Mouse (Mus musculus): Measurements from ENCODE around the gene Il23a.
A peak's percentile ranks its signal among the peaks of the same experiment; 100 is the strongest.
"Not testable (repeated sequence)": the region's sequence is repeated elsewhere in the genome, so short reads cannot be mapped to it uniquely, and the experiment has no call there.

The Il23a gene

DNA sequence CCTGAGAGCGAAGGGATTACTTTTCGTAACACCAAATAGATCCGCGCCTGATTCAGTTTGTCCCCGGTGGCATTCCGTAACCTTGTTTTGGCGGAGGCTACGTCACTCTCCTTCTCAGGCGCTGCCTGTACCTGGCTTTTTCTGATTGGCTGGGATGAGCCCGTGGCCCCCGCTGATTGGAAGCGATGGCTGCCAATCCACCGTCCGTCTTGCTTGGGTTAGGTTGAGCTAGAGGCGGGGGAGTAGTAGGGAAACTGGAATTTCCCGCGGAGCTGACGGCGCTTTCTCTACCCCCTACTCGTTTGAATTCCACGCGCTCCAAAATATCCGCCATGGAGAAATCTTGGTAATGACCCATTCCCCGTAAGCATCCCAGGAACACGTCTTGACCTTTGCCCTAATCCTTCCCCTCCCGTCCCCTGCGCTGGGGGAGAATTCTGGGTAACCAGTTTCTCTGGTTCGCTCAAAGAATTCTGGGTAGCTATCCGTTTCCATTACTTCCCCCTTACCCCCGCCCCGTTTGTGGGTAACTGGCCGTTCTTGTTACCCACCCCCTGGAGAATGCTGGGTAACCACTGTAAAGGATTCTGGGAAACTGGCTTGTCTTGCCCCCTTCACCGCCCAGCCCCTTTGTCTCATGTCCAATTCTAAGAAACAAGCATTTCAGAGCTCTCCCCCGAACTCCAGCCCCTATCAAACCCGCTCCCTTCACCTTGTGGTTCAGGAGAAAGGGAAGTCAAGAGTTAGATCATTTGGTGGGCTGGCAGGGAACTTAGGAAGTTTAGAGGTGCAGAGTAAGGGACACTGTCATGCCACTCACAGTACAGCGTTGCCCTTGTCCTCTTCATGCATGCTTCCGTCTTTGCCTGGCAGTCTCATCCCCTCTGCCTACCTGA, 4.8 kb upstream of the Il23a start, which contains the start of gene Pan2:
Gene Pan2 (plus strand): TSS at position 210 of the 896 bp plus-strand sequence.
- peak; percentile 100 for DNase-seq

DNA sequence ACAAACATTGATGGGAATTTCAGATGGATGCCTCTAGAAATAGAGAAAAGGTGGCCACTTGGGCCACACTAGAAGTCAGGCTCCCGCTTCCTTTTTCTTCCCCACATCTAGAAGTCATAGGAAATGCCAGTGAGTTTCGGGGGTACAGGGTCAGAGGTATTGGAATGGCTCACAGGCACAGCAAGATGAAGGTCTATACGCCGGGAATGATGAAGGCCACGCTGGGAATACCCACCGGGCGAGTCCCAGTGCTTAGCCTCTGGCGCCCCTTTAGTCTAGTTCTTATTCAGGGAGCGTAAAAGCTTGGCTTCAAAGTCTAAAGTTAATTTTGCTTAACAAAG, 4.2 kb upstream of the Il23a start:
- DNase-seq: no peak

DNA sequence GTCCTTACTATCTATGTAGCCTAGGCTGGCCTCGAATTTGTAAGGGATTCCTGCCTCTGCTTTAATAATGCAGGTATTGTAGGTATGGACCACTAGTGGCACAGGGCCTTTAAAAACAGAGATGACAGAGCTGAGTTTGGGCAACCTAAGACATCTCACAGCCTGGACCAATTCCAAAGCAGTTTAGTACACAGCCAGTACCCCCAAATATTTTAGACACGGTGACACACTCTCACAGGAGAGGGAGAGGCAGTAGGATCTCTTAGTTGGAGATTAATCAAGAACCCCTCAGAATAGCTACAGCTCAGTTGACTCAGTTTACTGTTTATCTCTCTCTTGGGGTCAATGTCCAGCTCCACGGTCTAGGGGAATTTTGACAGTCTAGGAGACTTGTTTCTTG, 3.8 kb upstream of the Il23a start:
- no peak for DNase-seq

DNA sequence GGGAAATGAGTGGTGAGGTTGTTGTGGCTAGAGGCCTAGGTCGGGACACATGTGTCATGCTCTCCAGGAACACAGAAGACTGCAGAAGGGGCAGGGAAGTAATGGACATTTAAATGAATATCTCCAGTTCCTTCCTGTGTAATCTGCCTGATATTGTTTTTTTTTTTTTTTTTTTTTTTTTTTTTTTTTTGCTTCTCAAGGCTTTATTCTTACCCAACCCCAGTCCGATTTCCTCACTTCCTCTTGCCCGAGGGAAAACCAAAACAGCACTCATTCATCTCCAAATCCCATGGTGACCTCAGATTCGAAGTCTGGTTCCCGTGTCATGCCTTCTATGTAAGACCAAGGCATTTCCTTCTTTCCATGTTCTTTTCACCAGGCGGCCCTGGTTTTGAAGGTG, 309 bp downstream of the Il23a start:
- no peak for DNase-seq

DNA sequence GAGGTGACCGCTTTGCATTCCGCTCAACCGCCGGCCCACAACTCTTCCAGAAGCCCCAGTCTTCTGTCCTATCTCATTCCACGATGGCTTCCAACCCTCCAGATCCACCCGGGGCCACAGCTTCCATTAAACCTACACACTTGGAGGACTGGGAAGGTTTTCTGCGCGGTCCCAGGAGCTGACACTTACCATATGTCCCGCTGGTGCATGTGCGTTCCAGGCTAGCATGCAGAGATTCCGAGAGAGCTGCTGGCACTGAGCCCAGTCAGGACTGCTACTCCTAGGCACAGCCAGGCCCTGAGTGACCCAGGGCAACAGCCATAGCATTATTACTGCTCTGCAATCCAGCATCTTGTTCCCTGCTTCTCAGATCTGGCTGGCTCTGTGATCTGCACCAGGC, 930 bp downstream of the Il23a start:
- peak; percentile 23 for DNase-seq

DNA sequence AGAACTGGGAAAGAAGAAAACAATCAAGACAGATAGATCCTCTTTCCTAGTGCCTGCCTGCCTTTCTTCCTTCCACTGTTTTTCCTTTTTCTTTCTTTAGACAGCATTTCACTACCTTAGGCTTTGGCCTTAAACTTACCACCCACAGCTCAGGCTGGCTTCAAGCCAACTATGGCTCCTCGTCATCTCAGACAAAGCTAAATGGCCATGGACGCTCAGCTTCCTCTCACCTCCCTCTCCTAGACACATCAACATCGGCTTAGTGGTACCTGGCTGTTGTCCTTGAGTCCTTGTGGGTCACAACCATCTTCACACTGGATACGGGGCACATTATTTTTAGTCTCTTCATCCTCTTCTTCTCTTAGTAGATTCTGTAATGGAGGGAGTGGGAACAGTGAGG, 1.3 kb downstream of the Il23a start:
- no peak for DNase-seq

DNA sequence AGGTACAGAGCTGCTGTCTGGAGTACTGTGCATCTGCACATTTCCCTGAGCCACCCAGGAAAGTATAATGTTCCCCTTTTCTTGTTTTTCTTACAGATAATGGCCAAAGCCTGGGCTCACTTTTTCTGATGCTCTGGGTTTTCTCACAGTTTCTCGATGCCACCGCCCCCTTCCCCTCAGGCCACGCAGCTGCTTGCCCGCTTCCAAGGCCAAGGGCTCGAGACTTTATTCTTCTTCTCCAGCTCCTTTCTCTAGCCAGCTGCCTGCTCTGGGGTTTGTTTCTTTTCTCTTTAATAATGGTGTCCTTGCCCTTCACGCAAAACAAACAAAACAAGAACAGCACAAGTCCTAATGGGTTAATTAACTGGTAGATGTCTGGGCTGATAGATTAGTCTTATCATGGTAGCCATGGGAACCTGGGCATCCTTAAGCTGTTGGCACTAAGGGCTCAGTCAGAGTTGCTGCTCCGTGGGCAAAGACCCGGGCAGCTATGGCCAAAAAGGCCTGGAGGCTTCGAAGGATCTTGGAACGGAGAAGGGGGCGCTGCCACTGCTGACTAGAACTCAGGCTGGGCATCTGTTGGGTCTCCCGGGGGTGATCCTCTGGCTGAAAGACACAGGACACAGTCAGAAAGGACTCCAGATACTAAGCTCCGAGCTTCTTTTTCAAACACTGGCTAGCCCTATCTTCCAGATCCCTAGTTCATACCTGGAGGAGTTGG, 2.0 kb downstream of the Il23a start:
- peak; percentile 29 for DNase-seq

DNA sequence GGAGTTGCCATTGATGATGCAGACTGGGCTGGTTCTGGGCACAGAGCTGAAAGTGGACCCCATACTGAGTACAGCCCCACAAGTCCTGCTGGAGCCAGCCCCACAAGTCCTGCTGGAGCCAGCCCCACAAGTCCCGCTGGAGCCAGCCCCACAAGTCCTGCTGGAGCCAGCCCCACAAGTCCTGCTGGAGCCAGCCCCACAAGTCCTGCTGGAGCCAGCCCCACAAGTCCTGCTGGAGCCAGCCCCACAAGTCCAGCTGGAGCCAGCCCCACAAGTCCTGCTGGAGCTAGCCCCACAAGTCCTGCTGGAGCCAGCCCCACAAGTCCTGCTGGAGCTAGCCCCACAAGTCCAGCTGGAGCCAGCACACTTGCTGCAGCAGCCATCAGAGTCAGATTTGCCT, 8.0 kb downstream of the Il23a start:
- DNase-seq: not testable (repeated sequence)

DNA sequence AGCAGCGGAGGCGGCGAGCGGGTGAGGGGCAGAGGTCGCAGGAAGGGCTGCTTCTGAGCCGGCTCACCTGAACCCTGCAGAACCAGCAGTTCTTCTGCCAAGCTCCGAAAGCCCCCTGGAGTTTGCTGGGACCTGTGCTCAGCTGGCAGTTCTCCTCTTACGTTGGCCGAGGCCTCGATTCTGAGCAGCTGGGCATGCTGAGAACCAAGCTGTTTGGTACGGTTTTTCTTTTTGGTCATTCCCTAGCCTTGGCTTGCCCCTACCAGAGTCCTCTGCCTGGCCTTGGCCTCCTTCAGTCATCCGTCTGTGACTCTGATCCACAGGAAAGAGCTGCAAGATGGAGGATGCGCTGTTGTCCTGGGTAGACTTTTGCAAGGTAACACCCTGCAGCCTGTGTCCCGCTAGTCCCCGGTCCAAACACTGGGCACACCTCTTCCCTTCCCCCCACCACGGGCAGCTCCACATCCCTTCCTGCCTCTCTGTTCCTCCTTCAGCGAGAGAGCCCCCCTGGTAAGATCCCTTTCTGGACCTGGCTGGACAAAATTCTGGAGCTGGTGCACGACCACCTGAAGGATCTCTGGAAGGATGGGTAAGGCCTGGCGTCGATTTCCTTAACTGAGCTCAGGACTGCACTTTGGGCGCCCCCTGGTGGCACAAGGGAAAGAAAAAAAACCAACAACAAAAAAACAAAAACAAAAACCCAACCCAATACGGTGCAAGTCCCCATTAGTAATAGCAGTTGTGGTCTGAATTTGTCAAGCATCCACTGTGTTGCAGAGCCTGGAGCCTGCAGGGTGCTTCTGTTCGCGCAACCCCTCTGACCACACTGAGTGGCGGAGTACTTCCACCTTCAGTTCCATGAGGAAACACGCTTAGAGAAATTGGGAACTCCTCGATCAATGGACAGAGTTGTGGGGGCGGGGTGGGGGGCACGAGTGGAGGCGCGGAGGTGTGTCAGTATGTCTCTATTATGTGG, 14.7 kb downstream of the Il23a start:
- peak; percentile 83 for DNase-seq

DNA sequence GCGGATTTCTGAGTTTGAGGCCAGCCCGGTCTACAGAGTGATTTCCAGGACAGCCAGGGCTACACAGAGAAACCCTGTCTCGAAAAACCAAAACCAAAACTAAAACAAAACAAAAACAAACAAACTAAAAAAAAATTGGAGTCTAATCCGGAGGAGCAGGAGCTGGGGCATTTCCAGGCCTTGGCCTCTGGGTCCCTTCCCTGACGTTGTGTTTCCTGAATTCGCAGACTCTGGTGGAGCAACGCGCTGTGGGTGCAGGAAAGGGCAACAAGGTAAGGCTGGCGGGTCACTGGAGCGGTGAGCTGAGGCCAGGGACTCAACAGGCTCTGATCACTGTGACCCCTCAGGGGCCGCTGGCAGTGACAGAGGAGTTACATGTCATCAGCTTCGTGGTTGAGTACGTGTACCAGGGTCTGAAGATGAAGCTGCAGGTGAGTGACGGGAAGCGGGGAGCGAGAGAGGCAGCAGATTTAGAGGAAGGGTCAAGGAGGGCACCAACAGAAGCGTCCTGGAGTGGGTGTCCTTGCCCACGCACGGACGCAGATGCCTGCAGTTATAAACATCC, 15.6 kb downstream of the Il23a start:
- DNase-seq: no peak

DNA sequence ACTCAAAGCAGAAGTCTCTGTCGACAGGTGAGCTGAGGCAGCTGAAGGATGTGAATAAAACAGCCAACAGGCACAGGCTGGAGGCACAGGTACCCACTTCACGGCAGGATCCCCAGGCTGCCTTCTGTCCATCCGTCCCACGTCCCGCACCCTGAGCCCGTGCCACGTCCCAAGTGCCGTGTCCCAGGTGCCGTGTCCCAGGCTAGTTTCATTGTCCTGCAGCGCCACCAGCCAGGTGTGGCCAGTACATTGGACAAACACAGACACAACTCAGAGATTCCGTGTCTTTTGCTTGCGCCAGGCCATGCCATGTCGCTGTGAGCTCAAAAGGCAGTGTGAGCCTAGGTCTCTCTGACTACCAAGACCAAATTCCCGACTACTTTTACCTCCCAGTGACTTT, 16.9 kb downstream of the Il23a start:
- no peak for DNase-seq

DNA sequence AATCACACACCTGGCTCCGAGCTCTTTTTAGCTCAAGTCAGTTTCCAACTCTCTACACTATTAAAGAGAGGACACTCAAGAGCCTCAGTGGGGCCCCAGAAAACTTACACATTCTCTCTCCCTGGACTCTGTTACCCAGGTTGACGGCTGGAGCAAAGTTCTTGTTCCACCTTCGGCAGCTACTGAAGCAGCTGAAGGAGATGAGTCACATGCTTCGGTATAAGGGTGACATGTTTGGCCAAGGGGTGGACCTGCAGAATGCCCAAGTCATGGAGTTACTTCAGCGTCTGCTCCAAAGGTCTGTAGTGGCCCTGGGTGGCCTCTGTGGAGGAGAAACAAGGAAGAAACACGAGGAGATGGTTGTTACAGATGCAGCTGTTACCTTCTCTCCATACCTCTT, 17.6 kb downstream of the Il23a start:
- DNase-seq: no peak

DNA sequence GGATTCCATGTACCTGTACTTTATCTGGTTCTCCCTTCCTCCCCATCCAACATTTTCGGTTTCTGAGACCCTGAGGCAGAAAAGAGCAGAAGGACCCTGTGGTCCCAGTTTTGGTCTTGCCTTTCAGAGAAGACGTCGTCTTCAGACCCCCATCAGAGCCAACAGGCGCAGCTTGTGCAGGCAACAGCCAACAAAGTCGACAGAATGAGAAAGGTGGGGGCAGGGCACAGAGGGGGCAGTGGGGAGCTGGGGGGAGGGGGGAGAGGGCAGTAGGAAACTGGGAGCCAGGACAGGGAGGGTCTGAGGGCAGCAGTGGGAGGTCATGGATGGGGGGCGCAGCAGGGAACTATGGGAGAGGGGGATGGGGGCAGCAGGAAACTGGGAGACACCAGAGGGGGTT, 20.4 kb downstream of the Il23a start:
- no peak for DNase-seq

DNA sequence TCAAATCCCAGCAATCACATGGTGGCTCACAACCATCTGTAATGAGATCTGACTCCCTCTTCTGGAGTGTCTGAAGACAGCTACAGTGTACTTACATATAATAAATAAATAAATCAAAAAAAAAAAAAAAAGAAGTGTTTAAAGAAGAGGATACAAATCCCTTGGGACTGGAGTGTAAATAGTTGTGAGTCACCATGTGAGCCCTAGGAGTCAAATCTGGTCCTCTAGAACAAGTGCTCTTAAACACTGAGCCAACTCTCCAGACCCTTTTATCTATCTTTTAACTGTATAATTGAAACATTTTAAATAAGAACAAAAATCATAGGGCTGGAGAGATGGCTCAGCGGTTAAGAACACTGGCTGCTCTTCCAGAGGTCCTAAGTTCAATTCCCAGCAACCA, 23.2 kb downstream of the Il23a start:
- not testable (repeated sequence) for DNase-seq

DNA sequence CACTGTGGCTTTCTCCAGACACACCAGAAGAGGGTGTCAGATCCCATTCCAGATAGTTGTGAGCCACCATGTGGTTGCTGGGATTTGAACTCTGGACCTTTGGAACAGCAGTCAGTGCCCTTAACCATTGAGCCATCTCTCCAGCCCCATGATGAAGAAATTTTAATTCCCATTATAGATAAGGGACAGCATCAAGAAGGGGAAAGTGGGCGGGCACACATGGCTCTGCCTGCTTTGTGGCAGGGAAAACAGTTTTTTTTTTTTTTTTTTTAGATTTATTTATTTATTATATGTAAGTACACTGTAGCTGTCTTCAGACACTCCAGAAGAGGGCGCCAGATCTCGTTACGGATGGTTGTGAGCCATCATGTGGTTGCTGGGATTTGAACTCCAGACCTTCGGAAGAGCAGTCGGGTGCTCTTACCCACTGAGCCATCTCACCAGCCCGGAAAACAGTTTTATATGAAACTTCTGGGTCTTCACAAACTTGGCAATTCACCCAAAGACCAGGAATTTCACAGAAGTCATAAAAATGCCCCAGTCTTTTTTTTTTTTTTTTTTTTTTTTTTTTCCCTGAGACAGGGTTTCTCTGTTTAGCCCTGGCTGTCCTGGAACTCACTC, 25.6 kb downstream of the Il23a start:
- DNase-seq: not testable (repeated sequence)

DNA sequence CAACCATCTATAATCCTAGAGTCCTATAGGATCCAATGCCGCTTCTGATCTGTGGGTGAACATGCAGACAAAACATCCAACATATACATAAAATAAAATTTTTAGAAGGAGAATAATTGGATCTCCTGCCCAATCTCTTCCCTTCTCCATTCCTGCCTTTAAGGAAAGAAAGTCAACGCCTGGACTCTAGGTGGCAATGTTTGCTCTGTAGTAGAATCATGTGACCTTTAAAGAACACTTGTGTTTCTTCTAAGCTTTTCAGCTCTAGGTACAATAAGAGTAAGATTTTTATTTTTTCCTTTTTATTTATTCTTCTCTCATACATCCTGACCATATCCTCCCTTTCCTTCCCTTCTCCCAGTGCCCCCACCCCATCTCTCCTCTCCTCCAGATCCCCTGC, 26.7 kb downstream of the Il23a start:
- DNase-seq: no peak

DNA sequence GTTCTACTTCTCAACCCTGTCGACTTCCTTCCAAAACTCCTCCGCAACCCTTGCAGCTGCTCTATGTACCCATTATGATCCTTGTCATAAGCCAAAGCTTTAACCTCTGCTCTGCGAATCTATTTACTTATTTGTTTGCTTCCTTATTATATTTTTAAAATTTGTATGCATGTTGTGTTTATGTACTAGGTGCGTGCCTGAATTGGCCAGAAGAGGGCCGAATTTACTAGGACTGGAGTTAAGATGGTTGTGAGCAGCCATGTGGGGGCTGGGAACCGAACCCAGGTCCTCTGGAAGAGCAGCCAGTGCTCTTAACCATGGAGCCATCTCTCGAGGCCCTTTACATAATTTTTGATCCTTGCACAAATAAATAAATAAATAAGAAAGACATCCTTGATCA, 27.7 kb downstream of the Il23a start:
- DNase-seq: no peak

DNA sequence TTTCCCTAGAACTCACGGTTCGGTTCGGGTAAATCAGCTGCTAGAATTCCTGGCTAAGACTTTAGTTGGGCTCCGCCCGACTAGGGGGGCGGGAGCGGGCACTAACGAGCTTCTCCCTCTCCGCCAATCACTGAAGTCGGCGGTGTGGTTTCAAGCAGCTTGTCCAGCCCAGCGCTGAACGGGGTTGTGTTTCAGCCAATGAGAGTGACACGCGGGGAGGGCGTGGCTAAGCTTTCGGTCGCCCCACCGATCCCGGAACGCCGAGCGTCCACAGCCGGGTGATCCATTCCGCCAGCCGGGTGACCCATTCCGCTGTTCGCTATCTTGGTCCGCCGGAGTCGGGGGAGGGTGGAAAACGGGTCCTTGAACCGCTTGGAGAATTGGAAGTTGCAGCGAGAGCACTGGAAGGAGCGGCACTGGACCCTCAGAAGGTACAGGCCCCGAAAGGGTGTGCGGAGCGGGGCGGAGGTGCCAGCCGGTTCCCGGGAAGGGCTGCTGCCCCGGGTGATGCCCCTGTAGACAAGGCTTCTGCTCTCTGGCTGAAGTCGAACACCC, 28.2 kb downstream of the Il23a start, which contains the start of gene Stat2:
Gene Stat2 (plus strand): TSS at position 273 of the 555 bp plus-strand sequence.
- DNase-seq: peak; percentile 98

DNA sequence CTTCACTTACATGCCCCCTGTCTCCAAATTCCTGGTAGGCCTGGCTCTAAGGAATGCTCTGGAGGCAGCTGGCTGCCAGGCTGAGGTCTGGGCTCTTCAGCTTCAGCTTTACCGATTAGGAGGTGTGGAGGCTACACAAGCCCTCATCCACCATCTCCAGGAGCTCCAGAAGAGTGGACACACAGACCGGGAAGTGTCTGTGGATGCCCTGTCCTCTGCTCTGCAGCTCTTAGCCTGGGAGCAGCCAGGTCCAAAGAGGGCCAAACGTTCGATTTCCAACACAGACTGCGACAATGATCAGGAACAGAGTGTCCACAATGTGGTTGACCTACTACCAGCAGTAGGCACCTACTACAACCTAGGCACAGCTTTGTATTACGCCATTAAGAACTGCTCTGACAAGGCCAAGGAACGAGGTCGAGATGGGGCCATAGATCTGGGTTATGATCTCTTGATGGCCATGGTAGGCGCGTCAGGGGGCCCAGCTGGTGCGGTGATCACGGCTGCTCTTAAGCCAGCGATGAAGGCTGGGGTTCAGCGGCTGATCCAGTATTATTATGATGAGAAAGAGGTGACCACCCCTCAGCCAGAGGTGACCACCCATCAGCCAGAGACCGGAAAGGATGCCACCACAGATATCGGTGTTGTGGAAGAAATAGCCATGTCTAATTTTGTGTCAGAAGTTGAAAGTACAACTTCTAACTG, 29.2 kb downstream of the Il23a start:
- DNase-seq: no peak

DNA sequence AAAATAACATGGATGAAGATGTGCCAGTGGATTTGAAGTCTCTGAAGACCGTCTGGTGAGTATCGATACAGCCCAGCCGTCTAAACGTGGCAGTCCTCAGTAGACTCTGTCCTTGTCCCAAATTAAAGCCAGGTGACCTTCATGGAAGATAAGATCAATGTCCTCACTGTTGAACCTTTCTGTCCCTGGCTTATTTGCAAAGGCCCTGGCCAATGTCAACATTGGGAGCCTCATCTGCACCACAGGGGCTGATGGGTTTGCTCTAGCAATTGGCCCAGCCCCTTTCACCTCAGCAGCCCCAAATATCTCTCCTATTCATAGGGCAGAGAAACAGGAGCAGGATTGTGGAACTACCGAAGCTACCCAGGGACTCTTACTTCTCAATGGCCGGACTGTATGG, 30.2 kb downstream of the Il23a start, which contains the start of gene Apof:
Gene Apof (plus strand): TSS at position 301 of the 400 bp plus-strand sequence.
- no peak for DNase-seq
